Mouse (Mus musculus): Measurements from ENCODE around the gene Tmem211. TPM values are rescaled to one million over a fixed set of nuclear protein-coding genes. Genes with fewer than 3 reads are reported as not detected.
A peak's percentile ranks its signal among the peaks of the same experiment; 100 is the strongest.

Gene Tmem211
- polyA plus RNA-seq, 1 experiment from 2014 or later: not detected

DNA sequence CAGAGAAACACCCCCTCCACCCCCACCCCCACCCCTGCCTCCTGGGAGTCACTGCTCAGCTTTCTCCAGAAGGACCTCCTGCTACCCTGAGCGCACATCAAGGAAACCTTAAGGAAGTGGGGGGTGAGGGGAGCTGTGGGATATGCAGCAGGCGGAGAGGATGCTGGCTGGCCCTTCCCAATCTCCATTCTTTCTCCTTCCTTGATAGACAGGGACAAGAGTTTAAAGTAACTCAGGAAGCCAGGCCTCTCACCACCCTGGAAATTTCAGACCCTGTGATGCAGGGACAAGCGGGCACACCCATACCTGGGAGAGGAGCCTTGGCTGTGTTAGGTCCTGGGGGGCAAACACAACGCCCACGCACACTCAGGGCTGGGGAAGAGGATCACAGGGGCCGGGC lies 16.4 kb upstream of the Tmem211 start:
- POLR2A ChIA-PET: interaction anchor here (0.6 kb wide), 1 partner anchor 56 kb away, joined by 3 read pairs; no protein-coding TSS in a partner anchor
- CTCF ChIA-PET: interaction anchor here (1.0 kb wide), 1 partner anchor 17 kb away, joined by 3 read pairs; no protein-coding TSS in a partner anchor
- in situ Hi-C loops (cut with MboI; ENCODE audit: low pct_unique_long_range_greater_than_20kb): loop anchor here (25.0 kb wide), 1 partner anchor 677 kb away; no protein-coding TSS in a partner anchor
- no peaks in the 10 kb centered on the region for H3K27me3 ChIP-seq
- no peak for TF ChIP-seq CTCF (IDR thresholded peaks at IDR 0.05)
- DNase-seq (ENCODE audit: low read depth, low spot score): no peak
- no peak for ATAC-seq

DNA sequence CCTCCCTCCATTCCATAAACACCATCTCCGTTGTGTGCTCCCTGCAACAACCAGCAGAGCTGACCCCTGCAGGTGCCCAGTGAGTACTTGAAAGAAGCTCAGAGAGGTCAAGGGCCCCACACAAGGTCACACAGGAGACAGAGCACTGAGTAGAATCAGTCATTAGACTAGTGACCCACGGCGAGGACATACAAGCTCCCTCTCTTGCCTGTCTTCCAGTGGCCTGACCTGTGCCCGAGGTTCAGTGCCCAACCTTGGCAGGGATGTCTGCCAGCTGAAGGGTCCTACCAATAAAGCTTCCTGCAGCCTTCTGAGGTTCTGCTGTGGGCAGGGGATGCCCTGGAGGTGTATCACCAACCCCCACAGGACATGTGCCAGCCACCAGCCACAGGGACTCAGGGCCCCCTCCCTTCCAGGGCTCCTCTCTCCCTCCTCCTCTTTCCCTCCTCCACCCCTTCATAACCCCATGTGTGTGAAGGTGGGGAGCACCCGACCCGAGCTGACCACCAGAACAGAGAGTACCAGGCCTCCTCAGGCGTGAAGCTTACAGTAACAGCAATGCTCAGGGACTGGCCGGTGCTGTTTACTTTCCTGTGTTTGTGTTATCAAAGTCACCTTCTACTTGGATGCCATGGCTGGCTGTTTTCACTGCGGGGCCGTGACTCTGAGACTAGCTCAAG lies 14.4 kb upstream of the Tmem211 start:
- POLR2A ChIA-PET: interaction anchor here (0.6 to 1.6 kb wide), 2 partner anchors 19 to 32 kb away, joined by 4 to 6 read pairs; no protein-coding TSS in a partner anchor
- in situ Hi-C loops (cut with MboI; ENCODE audit: low pct_unique_long_range_greater_than_20kb): loop anchor here (25.0 kb wide), 1 partner anchor 675 kb away; no protein-coding TSS in a partner anchor
- DNase-seq (ENCODE audit: low read depth, low spot score): no peak
- ATAC-seq: no peak
- no peak for TF ChIP-seq CTCF (IDR thresholded peaks at IDR 0.05)
- H3K27me3 ChIP-seq: no peaks in the 10 kb centered on the region
- CTCF ChIA-PET: interaction anchor here (0.9 to 1.6 kb wide), 3 partner anchors 10 to 57 kb away, joined by 3 read pairs; no protein-coding TSS in a partner anchor

GRCm38 (mm10) chr5:113214041-113214440 lies 12.7 kb upstream of the Tmem211 start:
- ATAC-seq (no peak), DNase-seq (ENCODE audit: low read depth, low spot score) (no peak)
- CTCF ChIA-PET: interaction anchor here (1.0 to 2.0 kb wide), 4 partner anchors 10 to 114 kb away, joined by 3 to 7 read pairs (median 4); partner anchors contain the start of gene Tmem211
- no peaks in the 10 kb centered on the region for H3K27me3 ChIP-seq
- POLR2A ChIA-PET: no interaction called here
- in situ Hi-C loops (cut with MboI; ENCODE audit: low pct_unique_long_range_greater_than_20kb): loop anchor here (25.0 kb wide), 1 partner anchor 673 kb away; no protein-coding TSS in a partner anchor
- no peak for TF ChIP-seq CTCF (IDR thresholded peaks at IDR 0.05)

- DNase-seq (ENCODE audit: low read depth, low spot score) (peak; percentile 93), ATAC-seq (peak; percentile 41)
- POLR2A ChIA-PET: no interaction called here
- CTCF ChIA-PET: interaction anchor here (1.0 to 2.0 kb wide), 4 partner anchors 10 to 115 kb away, joined by 3 to 7 read pairs (median 4); partner anchors contain the start of gene Tmem211
- no peak for TF ChIP-seq CTCF (IDR thresholded peaks at IDR 0.05)
- H3K27me3 ChIP-seq: no peaks in the 10 kb centered on the region
- in situ Hi-C loops (cut with MboI; ENCODE audit: low pct_unique_long_range_greater_than_20kb): loop anchor here (25.0 kb wide), 1 partner anchor 673 kb away; no protein-coding TSS in a partner anchor
These were observed 12.3 kb upstream of the Tmem211 start for GRCm38 (mm10) chr5:113214455-113214854.

- TF ChIP-seq CTCF (IDR thresholded peaks at IDR 0.05): no peak
- POLR2A ChIA-PET: interaction anchor here (0.9 to 1.7 kb wide), 3 partner anchors 8 to 35 kb away, joined by 4 to 5 read pairs (median 4); no protein-coding TSS in a partner anchor
- in situ Hi-C loops (cut with MboI; ENCODE audit: low pct_unique_long_range_greater_than_20kb): loop anchor here (25.0 kb wide), 1 partner anchor 672 kb away; no protein-coding TSS in a partner anchor
- ATAC-seq (peak; percentile 55), DNase-seq (ENCODE audit: low read depth, low spot score) (peak; percentile 89)
- H3K27me3 ChIP-seq: no peaks in the 10 kb centered on the region
- CTCF ChIA-PET: interaction anchor here (0.9 to 1.3 kb wide), 4 partner anchors 11 to 42 kb away, joined by 3 to 10 read pairs (median 4); partner anchors contain the start of gene Tmem211
These were observed 11.1 kb upstream of the Tmem211 start for GRCm38 (mm10) chr5:113215610-113216011.

- ATAC-seq: peak; percentile 75
- no peaks in the 10 kb centered on the region for H3K27me3 ChIP-seq
- TF ChIP-seq CTCF (IDR thresholded peaks at IDR 0.05): no peak
- DNase-seq (ENCODE audit: low read depth, low spot score): peak; percentile 96
- POLR2A ChIA-PET: interaction anchor here (0.9 to 1.7 kb wide), 3 partner anchors 9 to 36 kb away, joined by 4 to 5 read pairs (median 4); no protein-coding TSS in a partner anchor
- CTCF ChIA-PET: interaction anchor here (0.9 to 1.4 kb wide), 7 partner anchors 10 to 117 kb away, joined by 3 to 10 read pairs (median 4); partner anchors contain the start of gene Tmem211
- in situ Hi-C loops (cut with MboI; ENCODE audit: low pct_unique_long_range_greater_than_20kb): loop anchor here (25.0 kb wide), 1 partner anchor 671 kb away; no protein-coding TSS in a partner anchor
These were observed 10.3 kb upstream of the Tmem211 start for GRCm38 (mm10) chr5:113216328-113216960.

DNA sequence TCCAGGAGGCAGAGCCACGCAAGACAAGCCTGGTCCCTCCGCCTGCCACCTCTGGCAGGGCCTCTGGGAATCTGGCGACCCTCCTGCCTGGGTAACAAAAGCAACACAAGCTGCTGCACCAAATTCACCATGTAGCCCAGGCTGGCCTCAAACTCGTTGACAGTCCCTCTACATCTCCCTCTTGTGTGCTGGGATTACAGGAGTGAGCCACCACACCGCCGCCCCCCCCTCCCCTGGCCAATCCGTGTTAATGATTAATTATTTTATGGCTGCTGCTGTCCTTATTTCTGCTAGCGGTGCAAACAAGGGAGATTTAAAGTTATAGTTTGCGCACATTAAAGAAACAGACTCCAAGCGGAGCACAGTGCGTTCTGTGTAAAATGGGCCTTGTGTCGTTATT lies 9.6 kb upstream of the Tmem211 start:
- ChIA-PET CTCF (interaction anchor here (1.2 to 1.4 kb wide), 5 partner anchors 9 to 118 kb away, joined by 3 to 4 read pairs (median 4); no protein-coding TSS in a partner anchor), POLR2A (interaction anchor here (1.7 kb wide), 1 partner anchor 10 kb away, joined by 4 read pairs; no protein-coding TSS in a partner anchor)
- no peak for TF ChIP-seq CTCF (IDR thresholded peaks at IDR 0.05)
- ATAC-seq (no peak), DNase-seq (ENCODE audit: low read depth, low spot score) (no peak)
- in situ Hi-C loops (cut with MboI; ENCODE audit: low pct_unique_long_range_greater_than_20kb): loop anchor here (25.0 kb wide), 1 partner anchor 670 kb away; no protein-coding TSS in a partner anchor
- no peaks in the 10 kb centered on the region for H3K27me3 ChIP-seq

- in situ Hi-C loops (cut with MboI; ENCODE audit: low pct_unique_long_range_greater_than_20kb): loop anchor here (25.0 kb wide), 1 partner anchor 669 kb away; no protein-coding TSS in a partner anchor
- no peak for DNase-seq (ENCODE audit: low read depth, low spot score)
- no peak for TF ChIP-seq CTCF (IDR thresholded peaks at IDR 0.05)
- no peak for ATAC-seq
- H3K27me3 ChIP-seq: no peaks in the 10 kb centered on the region
- POLR2A ChIA-PET: no interaction called here
- CTCF ChIA-PET: interaction anchor here (0.7 to 3.2 kb wide), 4 partner anchors 7 to 50 kb away, joined by 3 to 16 read pairs (median 5); no protein-coding TSS in a partner anchor
These were observed 8.0 kb upstream of the Tmem211 start for GRCm38 (mm10) chr5:113218617-113219235.

DNA sequence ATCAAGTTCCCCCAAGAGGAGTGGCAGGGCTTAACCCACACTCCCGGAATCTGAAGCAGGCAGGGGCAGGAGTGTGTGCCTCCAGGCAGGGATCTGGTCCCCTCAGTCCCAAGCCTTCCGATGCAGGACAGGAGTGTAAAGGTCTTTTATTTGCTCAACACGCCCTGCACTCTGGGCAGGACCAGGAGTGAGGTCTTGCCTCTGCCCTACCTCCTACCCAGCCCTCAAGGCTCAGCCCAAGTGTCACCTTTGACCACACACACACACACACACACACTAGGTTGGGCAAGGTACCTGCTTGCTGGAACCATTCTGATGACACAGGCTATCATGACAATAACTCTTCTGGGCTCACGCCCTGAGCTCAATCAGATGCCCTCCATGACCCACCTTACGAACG lies 7.3 kb upstream of the Tmem211 start:
- no peak for ATAC-seq
- ChIA-PET POLR2A (interaction anchor here (1.0 to 1.3 kb wide), 4 partner anchors 13 to 45 kb away, joined by 3 to 8 read pairs (median 4); no protein-coding TSS in a partner anchor), CTCF (interaction anchor here (1.3 to 3.2 kb wide), 3 partner anchors 12 to 120 kb away, joined by 3 to 16 read pairs (median 4); no protein-coding TSS in a partner anchor)
- in situ Hi-C loops (cut with MboI; ENCODE audit: low pct_unique_long_range_greater_than_20kb): loop anchor here (25.0 kb wide), 1 partner anchor 668 kb away; no protein-coding TSS in a partner anchor
- no peak for TF ChIP-seq CTCF (IDR thresholded peaks at IDR 0.05)
- no peak for DNase-seq (ENCODE audit: low read depth, low spot score)
- no peaks in the 10 kb centered on the region for H3K27me3 ChIP-seq

Measured in Patski (cell line).